ENCODE assay signal across 17 mouse cellular contexts in the genomic region with DNA sequence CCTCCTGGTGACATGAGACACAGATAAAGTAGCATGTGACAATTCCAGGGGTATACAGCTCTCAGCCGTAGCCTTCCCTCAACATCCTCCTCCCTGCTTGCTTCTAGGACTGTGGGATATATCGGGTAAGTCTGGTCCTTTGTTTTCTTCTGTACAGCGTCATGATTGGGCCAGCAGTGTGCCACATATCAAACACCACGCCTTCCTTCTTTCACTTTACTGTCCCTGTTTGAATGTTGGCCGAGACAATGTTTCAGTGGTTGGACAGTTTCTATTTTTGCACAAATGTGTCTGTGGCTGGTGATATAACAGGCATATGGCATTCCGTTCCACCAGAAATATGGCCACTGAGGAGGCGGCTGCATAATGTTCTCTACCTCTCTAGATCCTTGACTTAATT. TPM values are rescaled to one million over a fixed set of nuclear protein-coding genes. Genes with fewer than 3 reads are reported as not detected.
DNase-seq lines count a peak whose midpoint lies in the region; ATAC-seq lines count a peak whose summit lies in the region.
"Had no signal": no experiment of that assay in that cellular context is flagged by ENCODE, and none has a peak within 500 bp of the region (broad histone marks: within the 10 kb centered on the region; RNA-seq: fewer than 3 reads in every experiment).

No protein-coding gene starts in this region.

- peaks cover 5% of the 10 kb centered on the region; the same call in 1 of the 2 replicates for H3K9me3 ChIP-seq in heart, embryonic 14.5 days (ENCODE audit: control insufficient read depth, low read length)
- H3K9me3 ChIP-seq: forebrain, embryonic 15.5 days; midbrain, embryonic 13.5 days had no signal

- peak overlapping the region; percentile 53 for H3K4me2 ChIP-seq in heart, embryonic 14.5 days (ENCODE audit: low read length)
- H3K4me2 ChIP-seq: forebrain, embryonic 15.5 days; hindbrain, embryonic 14.5 days; liver, embryonic 11.5 days; lung, embryonic 14.5 days; midbrain, embryonic 13.5 days had no signal

- peak overlapping the region; percentile 85 to 93 for H3K27ac ChIP-seq in heart, embryonic 14.5 days (replicated peaks in 1 of 2; ENCODE audit: control insufficient read depth in 1 of 2, insufficient read depth in 1 of 2, low read depth in 2 of 2, low read length in 2 of 2)
- H3K27ac ChIP-seq: forebrain, embryonic 15.5 days; hindbrain, embryonic 14.5 days; midbrain, embryonic 13.5 days had no signal

- peaks cover 16 to 43% of the 10 kb centered on the region in 2 experiments for H3K4me1 ChIP-seq in heart, embryonic 14.5 days (ENCODE audit: control insufficient read depth in 2 of 2, insufficient read depth in 2 of 2, low read length in 2 of 2)
- H3K4me1 ChIP-seq: forebrain, embryonic 15.5 days; midbrain, embryonic 13.5 days had no signal

- peaks cover 6% of the 10 kb centered on the region for H3K36me3 ChIP-seq in heart, embryonic 14.5 days (ENCODE audit: control insufficient read depth, insufficient read depth, low read length)
- H3K36me3 ChIP-seq: forebrain, embryonic 15.5 days; midbrain, embryonic 13.5 days had no signal

- H3K9ac ChIP-seq in heart, embryonic 14.5 days (ENCODE audit: low read length) = peak overlapping the region; percentile 25
- H3K9ac ChIP-seq: forebrain, embryonic 15.5 days; hindbrain, embryonic 14.5 days; lung, embryonic 14.5 days; midbrain, embryonic 13.5 days had no signal

- no peak overlapping the region for H3K4me3 ChIP-seq in heart, embryonic 14.5 days (ENCODE audit: control insufficient read depth in 1 of 2, insufficient read depth in 1 of 2, low read depth in 1 of 2, low read length in 2 of 2)
- H3K4me3 ChIP-seq: forebrain, embryonic 15.5 days; midbrain, embryonic 13.5 days had no signal

- DNase-seq in layer of hippocampus, adult 9-11 months = peak; percentile 45
- no peak for DNase-seq in layer of hippocampus, postnatal 36 days
- peak; percentile 55 to 56 for DNase-seq in heart, adult 9 months (ENCODE audit: low spot score in 2 of 2)
- DNase-seq in left cerebral cortex, postnatal 36 days (ENCODE audit: low spot score in 2 of 2) = peak; percentile 49 to 52
- no peak for DNase-seq in cerebellum, postnatal 36 days
- DNase-seq in gastrocnemius, postnatal 4 days (ENCODE audit: low spot score in 2 of 2) = no peak
- DNase-seq: cerebellum, postnatal 10 days; gastrocnemius, postnatal 25 days; kidney, postnatal 14 days; lung, embryonic 14.5 days; thymus, adult 2 months had no signal

- 22% methylated on average over 7 of the region's 7 CpGs for WGBS in heart, embryonic 14.5 days

- ATAC-seq in heart, embryonic 14.5 days (ENCODE audit: insufficient number of reproducible peaks, insufficient read depth, low FRiP score, low read depth) = peak; percentile 73
- ATAC-seq: forebrain, embryonic 15.5 days; intestine, postnatal 0 days; midbrain, embryonic 13.5 days had no signal

- H3K27me3 ChIP-seq in heart, embryonic 14.5 days (ENCODE audit: control insufficient read depth, insufficient read depth, low read length) = no peaks in the 10 kb centered on the region
- H3K27me3 ChIP-seq: forebrain, embryonic 15.5 days; midbrain, embryonic 13.5 days had no signal

- intact Hi-C loops in left cerebral cortex, postnatal 36 days (cut with DNase I) = no loop called here

RNA-seq across cellular contexts. Expression of a gene that starts 54.8 kb away (rescaled TPM):
- 10 to 100 TPM; 18.3 to 23.7 TPM for total RNA-seq in layer of hippocampus, postnatal 36 days (2021)
- polyA plus RNA-seq in heart, embryonic 14.5 days (2014; fragmentation: Nextera tagmentation; extraction: Ambion mirVana) = 59.6 and 66.0 TPM in 2 replicates
- total RNA-seq in left cerebral cortex, postnatal 36 days (2021) = 10 to 100 TPM; 15.8 to 21.2 TPM
- 10 to 100 TPM; 19.1 to 19.2 TPM for total RNA-seq in gastrocnemius, postnatal 4 days (2021)

Comparison
In these comparisons a context has a peak if more than half of its experiments do, and no peak if none do; other contexts are left out.
1. DNase-seq: peak in layer of hippocampus, adult 9-11 months (single experiment), heart, adult 9 months (2 of 2) and left cerebral cortex, postnatal 36 days (2 of 2); none in layer of hippocampus, postnatal 36 days (0 of 2), cerebellum, postnatal 36 days (0 of 2) and gastrocnemius, postnatal 4 days (0 of 2).